Mouse (Mus musculus) liver, adult 2 months (tissue): ENCODE data around the gene Golga5. TPM values are rescaled to one million over a fixed set of nuclear protein-coding genes. Genes with fewer than 3 reads are reported as not detected.
"Not testable (repeated sequence)": the region's sequence is repeated elsewhere in the genome, so short reads cannot be mapped to it uniquely, and the experiment has no call there.

Source experiments
- DNase-seq: peaks from one replicate; pipeline ENCODE4 v3.0.0-alpha.2; 2011; ENCODE audit warnings: low read depth, low spot score; ENCODE audit errors: extremely low read depth
- H3K27ac ChIP-seq: fragments of 200-500 bp; replicated peaks from 2 replicates; pipeline ENCODE4 v1.5.1; 2012; ENCODE audit warnings: low read depth, mild to moderate bottlenecking, control low read depth, inconsistent platforms, low read length; ENCODE audit not compliant: insufficient read depth
- H3K27me3 ChIP-seq: fragments of 200-500 bp; 2 replicates; pipeline ENCODE4 v1.6.1; 2012; ENCODE audit warnings: mild to moderate bottlenecking, moderate library complexity, low read length, inconsistent platforms; ENCODE audit not compliant: control insufficient read depth, insufficient read depth
- H3K36me3 ChIP-seq: fragments of 200-500 bp; 2 replicates; pipeline ENCODE4 v1.6.1; 2012; ENCODE audit warnings: low read length, inconsistent platforms; ENCODE audit not compliant: control insufficient read depth, insufficient read depth
- H3K4me1 ChIP-seq: fragments of 200-500 bp; 2 replicates; pipeline ENCODE4 v1.6.1; 2011; ENCODE audit warnings: low read length; ENCODE audit not compliant: control insufficient read depth, insufficient read depth
- H3K4me3 ChIP-seq: fragments of 200-500 bp; 2 replicates; pipeline ENCODE4 v1.5.1; 2011; ENCODE audit warnings: low read depth, mild to moderate bottlenecking, control low read depth, low read length, moderate library complexity; ENCODE audit not compliant: insufficient read depth
- H3K79me2 ChIP-seq: fragments of 200-500 bp; 2 replicates; pipeline ENCODE4 v1.6.1; 2012; ENCODE audit warnings: inconsistent platforms, mild to moderate bottlenecking, low read length, moderate library complexity; ENCODE audit not compliant: control insufficient read depth, insufficient read depth
- H3K9ac ChIP-seq: fragments of 200-500 bp; 2 replicates; pipeline ENCODE4 v1.6.1; 2012; ENCODE audit warnings: low read depth, mild to moderate bottlenecking, control low read depth, inconsistent platforms, low read length
- CTCF ChIP-seq: fragments of 200-500 bp; IDR thresholded peaks from 2 replicates; pipeline ENCODE4 v1.5.1; 2011; ENCODE audit warnings: low read depth, low read length, control low read depth
- POLR2A ChIP-seq: fragments of 200-500 bp; IDR thresholded peaks from 2 replicates; pipeline ENCODE4 v1.6.1; 2011; ENCODE audit warnings: low read length, control low read depth; ENCODE audit not compliant: insufficient read depth; ENCODE audit errors: extremely low read depth
- WGBS: fragments of 180-500 bp; shearing (Covaris S2); methylation state at CpG from one replicate; pipeline ENCODE4 v1.1.7; 2018; 5-methylcytosine and 5-hydroxymethylcytosine counted together
- polyA plus RNA-seq: library from polyadenylated mRNA; depleted of rRNA; stranded (reverse); fragments of >200 nt; gene quantifications from 2 replicates; pipeline ENCODE4 v1.2.3, GENCODE M21; 2012
- total RNA-seq: library from RNA; depleted of rRNA; stranded (reverse); fragments of >200 nt; gene quantifications from 2 replicates; pipeline ENCODE4 v1.2.3, GENCODE M21; 2014

The Golga5 gene
- total and polyA plus RNA-seq, 2 experiments: 6.8 to 18.6 TPM

DNA sequence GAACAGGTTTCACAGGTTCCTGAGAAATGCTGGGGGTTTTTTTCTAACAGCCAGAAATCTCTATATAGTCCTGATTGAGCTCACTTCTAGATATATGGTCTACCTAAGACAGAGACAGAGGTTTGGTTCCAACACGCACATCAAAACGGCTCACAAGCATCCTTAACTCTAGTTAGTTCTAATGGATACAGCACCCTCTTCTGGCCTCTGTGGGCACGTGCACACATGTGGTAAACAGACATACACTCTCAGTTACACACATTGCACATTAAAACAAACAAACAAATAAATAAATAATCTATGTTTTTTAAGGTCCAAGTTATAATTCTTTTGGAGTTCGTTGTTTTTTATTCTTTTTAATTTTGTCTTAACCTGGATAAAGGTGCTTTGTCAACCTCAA is 4.3 kb upstream of the Golga5 start:
- Histone ChIP-seq H3K9ac (no peak overlapping the region), H3K27ac (no peak overlapping the region), H3K27me3 (no peaks in the 10 kb centered on the region), H3K79me2 (no peaks in the 10 kb centered on the region), H3K36me3 (no peaks in the 10 kb centered on the region), H3K4me1 (no peaks in the 10 kb centered on the region), H3K4me3 (no peak overlapping the region)
- WGBS: 71% methylated on average over 4 of the region's 4 CpGs
- TF ChIP-seq CTCF (no peak), POLR2A (no peak)
- no peak for DNase-seq

DNA sequence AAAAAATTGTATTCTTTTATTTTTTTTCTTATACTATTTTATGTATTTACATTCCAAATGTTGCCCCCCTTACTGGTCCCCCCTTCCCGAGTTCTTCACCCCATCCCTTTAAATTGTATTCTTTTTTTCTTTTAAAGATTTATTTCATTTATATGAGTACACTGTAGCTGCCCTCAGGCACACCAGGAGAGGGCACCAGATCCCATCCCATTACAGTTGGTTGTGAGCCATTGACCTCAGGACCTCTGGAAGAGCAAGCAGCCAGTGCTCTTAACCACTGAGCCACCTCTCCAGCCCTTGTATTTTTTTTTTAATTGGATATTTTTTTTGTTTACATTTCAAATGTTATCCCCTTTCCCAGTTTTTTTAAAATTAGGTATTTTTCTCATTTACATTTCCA is 799 bp upstream of the Golga5 start:
- no peak for DNase-seq
- H3K36me3 ChIP-seq: peaks cover 9% of the 10 kb centered on the region
- 100% methylated on average over 1 of the region's 1 CpGs for WGBS
- H3K79me2 ChIP-seq: no peaks in the 10 kb centered on the region
- peaks cover 4% of the 10 kb centered on the region for H3K4me1 ChIP-seq
- H3K4me3 ChIP-seq: no peak overlapping the region
- no peak overlapping the region for H3K27ac ChIP-seq
- H3K27me3 ChIP-seq: no peaks in the 10 kb centered on the region
- TF ChIP-seq POLR2A (no peak), CTCF (no peak)
- no peak overlapping the region for H3K9ac ChIP-seq

DNA sequence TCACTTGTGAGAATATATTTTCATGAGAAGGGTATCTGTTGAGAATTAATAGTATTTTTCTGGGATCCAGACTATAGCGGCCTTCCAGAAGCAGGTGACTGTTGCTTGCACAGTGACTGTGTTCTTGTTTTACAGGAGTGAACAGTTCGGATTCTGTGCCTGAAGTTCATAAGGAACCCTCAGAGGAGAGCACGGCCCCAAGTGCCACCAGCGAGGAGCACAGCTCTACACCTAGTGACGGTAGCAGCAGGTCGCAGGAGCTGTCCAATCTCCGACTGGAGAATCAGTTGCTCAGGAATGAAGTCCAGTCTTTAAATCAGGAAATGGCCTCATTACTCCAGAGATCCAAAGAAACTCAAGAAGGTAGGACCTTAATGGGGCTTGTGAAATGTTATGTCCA is 5.5 kb downstream of the Golga5 start:
- H3K27ac ChIP-seq: no peak overlapping the region
- no peak overlapping the region for H3K9ac ChIP-seq
- TF ChIP-seq POLR2A (no peak), CTCF (no peak)
- no peak overlapping the region for H3K4me3 ChIP-seq
- WGBS: 95% methylated on average over 7 of the region's 7 CpGs
- H3K27me3 ChIP-seq: no peaks in the 10 kb centered on the region
- peaks cover 4% of the 10 kb centered on the region for H3K4me1 ChIP-seq
- no peak for DNase-seq
- H3K36me3 ChIP-seq: peaks cover 47% of the 10 kb centered on the region
- no peaks in the 10 kb centered on the region for H3K79me2 ChIP-seq

DNA sequence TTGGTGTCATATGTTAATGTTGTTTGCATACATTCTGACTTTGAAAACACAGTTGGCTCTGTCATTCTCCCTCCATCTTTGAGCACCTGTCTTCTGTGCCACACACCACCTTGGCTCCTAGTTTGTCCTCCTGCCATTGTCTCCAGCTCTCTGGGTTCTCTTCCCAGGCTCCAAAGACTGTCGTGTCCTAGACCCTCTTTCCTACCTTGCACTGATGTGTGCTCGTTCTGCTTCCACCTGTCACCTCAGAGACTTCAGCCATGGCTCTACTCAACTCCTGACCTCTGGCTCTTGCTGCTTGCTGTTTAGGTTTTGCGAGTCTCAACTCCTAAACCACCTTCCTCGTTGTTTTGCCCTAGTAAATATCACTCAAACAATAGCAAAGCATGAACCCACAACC is 11.5 kb downstream of the Golga5 start:
- WGBS: 95% methylated on average over 4 of the region's 4 CpGs
- H3K79me2 ChIP-seq: no peaks in the 10 kb centered on the region
- H3K27ac ChIP-seq: no peak overlapping the region
- no peaks in the 10 kb centered on the region for H3K4me1 ChIP-seq
- no peak overlapping the region for H3K4me3 ChIP-seq
- no peak overlapping the region for H3K9ac ChIP-seq
- H3K27me3 ChIP-seq: no peaks in the 10 kb centered on the region
- DNase-seq: no peak
- no peak for TF ChIP-seq POLR2A
- no peak for TF ChIP-seq CTCF
- peaks cover 70% of the 10 kb centered on the region for H3K36me3 ChIP-seq

DNA sequence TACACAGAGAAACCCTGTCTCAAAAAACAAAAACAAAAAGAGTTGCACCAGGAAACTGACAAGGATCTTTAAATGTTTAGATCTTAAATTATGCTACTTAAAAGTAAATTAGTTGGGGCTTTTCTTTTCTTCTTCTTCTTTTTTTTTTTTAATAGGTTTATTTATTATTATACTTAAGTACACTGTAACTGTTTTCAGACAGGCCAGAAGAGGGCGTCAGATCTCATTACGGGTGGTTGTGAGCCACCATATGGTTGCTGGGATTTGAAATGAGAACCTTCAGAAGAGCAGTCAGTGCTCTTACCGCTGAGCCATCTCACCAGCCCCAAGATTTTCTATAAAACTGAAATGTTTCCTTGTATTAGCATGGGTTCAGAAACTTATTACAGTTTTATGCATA is 16.0 kb downstream of the Golga5 start:
- DNase-seq: no peak
- Histone ChIP-seq H3K9ac (no peak overlapping the region), H3K27ac (no peak overlapping the region), H3K4me3 (no peak overlapping the region), H3K79me2 (no peaks in the 10 kb centered on the region), H3K27me3 (no peaks in the 10 kb centered on the region), H3K36me3 (peaks cover 77% of the 10 kb centered on the region), H3K4me1 (no peaks in the 10 kb centered on the region)
- TF ChIP-seq CTCF: no peak
- no peak for TF ChIP-seq POLR2A
- 73% methylated on average over 3 of the region's 3 CpGs for WGBS

DNA sequence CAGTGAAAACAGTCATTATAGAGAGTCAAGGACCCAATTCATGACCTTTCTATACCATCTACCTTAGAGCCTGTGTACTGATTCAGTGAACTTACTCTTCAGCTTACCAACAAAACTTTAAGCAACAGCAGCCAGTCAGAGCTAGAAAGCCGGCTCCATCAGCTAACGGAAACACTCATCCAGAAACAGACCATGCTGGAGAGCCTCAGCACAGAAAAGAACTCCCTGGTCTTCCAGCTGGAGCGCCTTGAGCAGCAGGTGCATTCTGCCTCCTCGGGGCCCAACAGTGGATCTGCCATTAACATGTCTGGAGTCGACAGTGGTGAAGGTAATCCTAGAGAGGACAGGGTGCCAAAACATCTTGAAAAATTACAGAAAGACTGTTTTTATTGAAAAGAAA is 23.0 kb downstream of the Golga5 start:
- WGBS: 97% methylated on average over 5 of the region's 5 CpGs
- no peak for TF ChIP-seq POLR2A
- no peak for TF ChIP-seq CTCF

DNA sequence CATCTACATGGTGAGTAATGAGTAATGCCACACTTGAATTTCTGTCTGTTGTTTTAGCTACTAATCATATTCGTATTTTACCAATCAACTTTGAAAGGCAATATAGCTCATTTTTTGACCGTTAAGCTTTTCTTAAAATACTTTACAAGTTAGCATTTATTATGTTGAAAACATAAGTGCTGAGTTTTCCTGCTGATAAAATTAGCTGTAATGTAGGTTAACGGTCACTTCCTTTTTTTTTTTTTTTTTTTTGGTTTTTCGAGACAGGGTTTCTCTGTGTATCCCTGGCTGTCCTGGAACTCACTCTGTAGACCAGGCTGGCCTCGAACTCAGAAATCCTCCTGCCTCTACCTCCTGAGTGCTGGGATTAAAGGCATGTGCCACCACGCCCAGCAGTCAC is 26.8 kb downstream of the Golga5 start:
- H3K4me1 ChIP-seq, H3K27ac ChIP-seq, H3K27me3 ChIP-seq, H3K4me3 ChIP-seq, H3K9ac ChIP-seq, DNase-seq, H3K79me2 ChIP-seq: not testable (repeated sequence)
- peaks cover 42% of the 10 kb centered on the region for H3K36me3 ChIP-seq
- WGBS: 77% methylated on average over 6 of the region's 6 CpGs

More for the DNA sequence above, 23.0 kb downstream of the Golga5 start:
- Histone ChIP-seq H3K4me3 (no peak overlapping the region), H3K27ac (no peak overlapping the region), H3K79me2 (no peaks in the 10 kb centered on the region), H3K4me1 (no peaks in the 10 kb centered on the region), H3K27me3 (no peaks in the 10 kb centered on the region), H3K9ac (no peak overlapping the region), H3K36me3 (peaks cover 61% of the 10 kb centered on the region)
- no peak for DNase-seq
